Mouse (Mus musculus): ENCODE measurements around the gene Scgb2b24. TPM values are rescaled to one million over a fixed set of nuclear protein-coding genes. Genes with fewer than 3 reads are reported as not detected.

Scgb2b24 gene
- polyA plus RNA-seq (2012), result not detected in 2 replicates

DNA sequence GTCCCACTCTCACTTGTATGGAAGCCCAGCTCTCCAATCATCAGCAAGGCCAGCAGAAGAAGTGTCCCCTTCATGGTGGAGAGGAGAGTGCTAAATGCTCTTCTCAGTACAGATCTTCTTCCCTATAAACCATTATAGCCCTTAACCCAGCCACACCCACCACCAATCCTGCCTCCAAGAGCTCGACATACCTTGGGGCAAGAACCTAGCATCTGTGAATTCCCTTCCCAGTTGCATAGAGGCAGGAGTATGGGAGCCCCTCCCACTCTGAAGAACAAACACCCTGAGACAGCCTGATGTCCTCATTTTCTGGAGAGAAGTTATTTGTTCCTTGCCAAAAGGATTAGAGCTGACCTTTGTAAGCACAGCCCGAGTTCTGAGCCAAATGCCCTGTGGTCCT is at the start of gene Scgb2b24:
Gene Scgb2b24, minus strand, starts transcription at position 101 of the 400 bp plus-strand sequence.

DNA sequence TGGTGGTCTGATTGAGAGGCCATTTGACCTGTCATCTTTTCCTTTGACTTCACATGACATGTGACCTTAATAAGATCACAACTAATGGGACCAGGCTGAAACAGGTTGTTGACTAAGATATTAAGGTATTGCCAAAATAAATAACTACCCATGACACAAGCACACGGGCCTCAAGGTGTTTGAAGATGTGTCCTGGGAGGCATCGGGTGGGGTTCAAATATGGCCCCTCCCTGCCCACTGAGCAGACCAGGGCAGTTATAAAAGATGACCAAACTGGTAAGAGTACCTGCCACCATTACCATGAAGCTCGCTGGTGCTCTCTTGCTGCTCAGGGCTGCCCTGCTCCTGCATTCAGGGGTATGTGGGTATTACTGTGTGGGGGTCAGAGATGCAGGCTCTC is 4.4 kb upstream of the Scgb2b24 start, which contains the start of gene Scgb1b24:
Gene Scgb1b24, plus strand, starts transcription at position 301 of the 400 bp plus-strand sequence.

Other genes starting within 250 kb of the Scgb2b24 start
- gene Scgb2b21, start 218.9 kb downstream of the Scgb2b24 start, polyA plus RNA-seq (2012), result not detected in 2 replicates
- not detected in 2 replicates for gene Scgb1b24, start 4.5 kb upstream of the Scgb2b24 start, polyA plus RNA-seq (2012)
- not detected in 2 replicates for gene Scgb2b26, start 205.7 kb upstream of the Scgb2b24 start, polyA plus RNA-seq (2012)

Data from megakaryocyte-erythroid progenitor cell, adult 5 weeks (primary cell).